Mouse (Mus musculus) neural tube, embryonic 12.5 days (tissue): ENCODE results near the gene Casp12. TPM values are rescaled to one million over a fixed set of nuclear protein-coding genes. Genes with fewer than 3 reads are reported as not detected.
"Not testable (repeated sequence)": the region's sequence is repeated elsewhere in the genome, so short reads cannot be mapped to it uniquely, and the experiment has no call there.

Source experiments
- ATAC-seq: fragments of 200-750 bp; cut with Nextera tagmentation; 2 replicates; pipeline ENCODE4 v1.8.0; 2017; ENCODE audit warnings: low read depth, mild to moderate bottlenecking, moderate TSS enrichment, moderate library complexity; ENCODE audit not compliant: low FRiP score
- H3K27ac ChIP-seq: fragments of 300-500 bp; sonication (generic); 2 replicates; pipeline ENCODE4 v1.5.1; 2016
- H3K27me3 ChIP-seq: fragments of 300-500 bp; sonication (generic); replicated peaks from 2 replicates; pipeline ENCODE4 v1.6.1; 2016; ENCODE audit warnings: mild to moderate bottlenecking
- H3K36me3 ChIP-seq: fragments of 300-500 bp; sonication (generic); 2 replicates; pipeline ENCODE4 v1.6.1; 2016; ENCODE audit warnings: mild to moderate bottlenecking
- H3K4me1 ChIP-seq: fragments of 300-500 bp; sonication (generic); 2 replicates; pipeline ENCODE4 v1.6.1; 2016
- H3K4me2 ChIP-seq: fragments of 300-500 bp; sonication (generic); replicated peaks from 2 replicates; pipeline ENCODE4 v1.6.1; 2016; ENCODE audit warnings: mild to moderate bottlenecking
- H3K4me3 ChIP-seq: fragments of 300-500 bp; sonication (generic); 2 replicates; pipeline ENCODE4 v1.5.1; 2016
- H3K9ac ChIP-seq: fragments of 300-500 bp; sonication (generic); 2 replicates; pipeline ENCODE4 v1.6.1; 2016; ENCODE audit warnings: mild to moderate bottlenecking
- H3K9me3 ChIP-seq: fragments of 300-500 bp; sonication (generic); 2 replicates; pipeline ENCODE4 v1.6.1; 2016; ENCODE audit warnings: mild to moderate bottlenecking
- WGBS: fragments of 180-500 bp; shearing (Covaris S2); methylation state at CpG from one replicate; pipeline ENCODE4 v1.1.7; 2016; 5-methylcytosine and 5-hydroxymethylcytosine counted together
- polyA plus RNA-seq: library from polyadenylated mRNA; unstranded; fragments of >200 nt; fragmentation: Nextera tagmentation; extraction: Ambion mirVana; gene quantifications from 2 replicates; pipeline ENCODE4 v1.2.1, GENCODE M21; 2016

Casp12 gene
- polyA plus RNA-seq, 1 experiment from 2014 or later, result 0.43 TPM

GRCm38 (mm10) chr9:5347381-5347780 lies 2.2 kb downstream of the Casp12 start:
- no peak for ATAC-seq
- Histone ChIP-seq H3K4me3 (no peak overlapping the region), H3K27me3 (no peaks in the 10 kb centered on the region), H3K9ac (no peak overlapping the region), H3K27ac (no peak overlapping the region), H3K36me3 (no peaks in the 10 kb centered on the region), H3K4me2 (no peak overlapping the region), H3K4me1 (no peaks in the 10 kb centered on the region), H3K9me3 (no peaks in the 10 kb centered on the region)
- WGBS, result 82% methylated on average over 4 of the region's 4 CpGs

DNA sequence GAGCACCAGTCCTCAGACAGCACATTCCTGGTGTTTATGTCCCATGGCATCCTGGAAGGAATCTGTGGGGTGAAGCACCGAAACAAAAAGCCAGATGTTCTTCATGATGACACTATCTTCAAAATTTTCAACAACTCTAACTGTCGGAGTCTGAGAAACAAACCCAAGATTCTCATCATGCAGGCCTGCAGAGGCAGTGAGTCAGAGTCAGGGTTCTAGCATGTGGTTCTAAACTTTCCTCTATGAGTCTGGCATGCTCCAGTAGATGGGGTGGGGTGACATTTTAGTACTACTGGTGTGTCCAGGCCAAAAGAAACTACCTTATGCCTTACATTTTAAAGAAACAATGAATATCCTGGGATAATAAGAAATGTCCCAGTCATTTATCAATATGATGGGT lies 8.4 kb downstream of the Casp12 start:
- no peaks in the 10 kb centered on the region for H3K9me3 ChIP-seq
- H3K27me3 ChIP-seq, result no peaks in the 10 kb centered on the region
- H3K27ac ChIP-seq, result no peak overlapping the region
- WGBS, result 83% methylated on average over 2 of the region's 2 CpGs
- no peak for ATAC-seq
- no peaks in the 10 kb centered on the region for H3K36me3 ChIP-seq
- no peak overlapping the region for H3K4me2 ChIP-seq
- no peak overlapping the region for H3K4me3 ChIP-seq
- H3K4me1 ChIP-seq, result no peaks in the 10 kb centered on the region
- no peak overlapping the region for H3K9ac ChIP-seq

DNA sequence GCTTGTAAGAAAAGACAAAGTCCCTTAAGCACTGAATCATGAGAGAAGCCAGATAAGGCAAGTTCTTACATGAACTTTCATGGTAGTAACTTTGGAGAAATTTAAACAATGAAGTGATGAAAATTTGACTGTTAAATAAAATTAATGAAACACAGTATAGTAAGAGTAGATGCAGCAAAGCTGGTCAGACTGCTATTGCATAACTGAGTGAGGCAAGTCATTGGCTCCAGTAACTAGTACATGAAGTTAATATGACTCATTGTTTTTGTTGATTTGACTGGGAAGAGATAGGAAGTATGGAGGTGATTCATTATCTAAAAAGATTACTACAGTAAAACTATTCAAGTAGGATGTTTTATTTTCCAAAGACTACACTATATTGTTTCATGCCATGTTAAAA lies 11.6 kb downstream of the Casp12 start:
- H3K36me3 ChIP-seq, result no peaks in the 10 kb centered on the region
- H3K4me2 ChIP-seq, result no peak overlapping the region
- H3K27me3 ChIP-seq, result no peaks in the 10 kb centered on the region
- ATAC-seq, result no peak
- no peak overlapping the region for H3K4me3 ChIP-seq
- no peak overlapping the region for H3K9ac ChIP-seq
- no peaks in the 10 kb centered on the region for H3K9me3 ChIP-seq
- no peak overlapping the region for H3K27ac ChIP-seq
- H3K4me1 ChIP-seq, result no peaks in the 10 kb centered on the region

DNA sequence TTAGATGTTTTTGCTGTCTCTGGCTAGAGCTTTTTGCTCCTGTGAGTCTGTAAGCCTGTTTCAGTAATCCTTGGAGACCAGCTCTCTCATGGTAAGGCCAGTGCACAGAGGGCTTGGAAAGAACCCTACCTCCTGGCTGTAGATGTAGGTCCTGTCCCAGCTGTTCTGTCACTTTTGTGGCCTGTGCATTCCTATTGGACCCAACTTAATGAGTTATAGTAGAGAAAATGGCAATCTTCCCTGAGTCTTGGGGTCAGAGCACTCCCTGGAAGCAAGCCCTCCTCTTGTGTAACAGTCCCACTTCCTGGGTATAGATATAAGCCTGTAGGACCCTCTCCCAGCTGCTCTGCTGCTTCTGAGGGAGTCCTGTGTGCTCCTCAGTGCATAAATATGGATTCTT lies 48.3 kb downstream of the Casp12 start:
- Histone ChIP-seq H3K4me1 (no peaks in the 10 kb centered on the region), H3K9ac (no peak overlapping the region), H3K27ac (no peak overlapping the region), H3K36me3 (no peaks in the 10 kb centered on the region), H3K4me2 (no peak overlapping the region), H3K9me3 (no peaks in the 10 kb centered on the region), H3K4me3 (no peak overlapping the region), H3K27me3 (no peaks in the 10 kb centered on the region)
- no peak for ATAC-seq

DNA sequence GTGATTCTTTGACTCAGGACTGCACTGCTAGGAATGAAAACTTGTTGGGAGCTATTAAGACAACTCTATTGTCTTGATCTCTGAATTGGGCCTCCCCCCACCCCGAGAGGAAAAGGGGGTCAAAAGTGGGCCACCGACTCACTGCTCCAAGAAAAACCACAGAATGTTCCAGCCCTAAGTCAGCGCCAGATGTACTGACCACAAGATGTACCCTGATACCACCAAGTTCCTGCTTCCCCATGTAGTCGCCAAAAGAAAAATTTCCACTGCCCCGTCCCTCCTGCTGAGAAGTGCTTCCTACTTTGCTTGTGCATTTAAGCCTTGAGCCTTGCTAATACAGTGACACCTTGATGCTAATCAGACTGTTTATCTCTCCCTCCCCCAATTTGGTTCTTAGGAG lies 50.6 kb downstream of the Casp12 start:
- not testable (repeated sequence) for ATAC-seq, H3K9me3 ChIP-seq, H3K4me1 ChIP-seq, H3K27me3 ChIP-seq, H3K27ac ChIP-seq, H3K4me3 ChIP-seq, H3K9ac ChIP-seq, H3K4me2 ChIP-seq, H3K36me3 ChIP-seq
- 87% methylated on average over 5 of the region's 5 CpGs for WGBS

GRCm38 (mm10) chr9:5410988-5411568 lies 65.8 kb downstream of the Casp12 start:
- no peaks in the 10 kb centered on the region for H3K27me3 ChIP-seq
- H3K27ac ChIP-seq, result no peak overlapping the region
- no peaks in the 10 kb centered on the region for H3K4me1 ChIP-seq
- no peak overlapping the region for H3K4me3 ChIP-seq
- WGBS, result 89% methylated on average over 1 of the region's 1 CpGs
- no peaks in the 10 kb centered on the region for H3K9me3 ChIP-seq
- no peak overlapping the region for H3K4me2 ChIP-seq
- no peaks in the 10 kb centered on the region for H3K36me3 ChIP-seq
- no peak overlapping the region for H3K9ac ChIP-seq
- ATAC-seq, result peak; percentile 39; the same call in 1 of the 2 replicates

- Histone ChIP-seq H3K4me1 (no peaks in the 10 kb centered on the region), H3K9ac (no peak overlapping the region), H3K4me2 (no peak overlapping the region), H3K4me3 (no peak overlapping the region), H3K9me3 (no peaks in the 10 kb centered on the region), H3K27me3 (no peaks in the 10 kb centered on the region), H3K27ac (no peak overlapping the region), H3K36me3 (no peaks in the 10 kb centered on the region)
- peak; percentile 80 for ATAC-seq
- 28% methylated on average over 4 of the region's 4 CpGs for WGBS
Measured at GRCm38 (mm10) chr9:5412446-5413111, 67.3 kb downstream of the Casp12 start.

DNA sequence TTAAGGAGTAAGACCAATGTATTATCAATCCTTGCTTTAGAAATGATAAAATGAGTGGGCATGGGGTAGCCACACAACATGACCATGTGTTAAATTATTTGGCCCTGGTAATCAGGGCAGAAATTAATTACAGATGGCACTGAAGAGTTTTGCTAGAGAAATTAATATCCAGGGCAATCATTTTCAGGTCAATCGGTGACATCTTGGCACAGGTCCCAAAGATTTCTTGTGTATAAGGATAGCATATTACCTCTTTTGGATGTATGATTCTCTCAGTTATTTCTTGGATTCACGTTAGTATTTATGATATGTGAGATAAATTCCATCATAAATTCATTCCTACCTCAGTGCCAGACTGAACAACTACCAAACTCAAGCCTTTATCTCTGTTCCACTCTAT lies 72.6 kb downstream of the Casp12 start:
- no peak for ATAC-seq
- Histone ChIP-seq H3K4me3 (no peak overlapping the region), H3K27ac (no peak overlapping the region), H3K9me3 (no peaks in the 10 kb centered on the region), H3K9ac (no peak overlapping the region), H3K4me2 (no peak overlapping the region), H3K36me3 (no peaks in the 10 kb centered on the region), H3K4me1 (no peaks in the 10 kb centered on the region), H3K27me3 (no peaks in the 10 kb centered on the region)
- WGBS, result 80% methylated on average over 2 of the region's 2 CpGs

Other genes starting within 250 kb of the Casp12 start
- 0.58 and 0.83 TPM in 2 replicates for gene Casp1, start 46.9 kb upstream of the Casp12 start, polyA plus RNA-seq
- 0.22 and 0.64 TPM in 2 replicates for gene Casp4, start 36.6 kb upstream of the Casp12 start, polyA plus RNA-seq